Mouse (Mus musculus): ENCODE data around the gene Dgcr8.
"Not testable (repeated sequence)": the region's sequence is repeated elsewhere in the genome, so short reads cannot be mapped to it uniquely, and the experiment has no call there.

Gene Dgcr8

GRCm38 (mm10) chr16:18289067-18289588 lies at the start of gene Dgcr8:
Dgcr8 (minus strand) TSS chr16:18289246.
- peak; percentile 96 to 97 for DNase-seq (ENCODE audit: low spot score in 2 of 2)

DNA sequence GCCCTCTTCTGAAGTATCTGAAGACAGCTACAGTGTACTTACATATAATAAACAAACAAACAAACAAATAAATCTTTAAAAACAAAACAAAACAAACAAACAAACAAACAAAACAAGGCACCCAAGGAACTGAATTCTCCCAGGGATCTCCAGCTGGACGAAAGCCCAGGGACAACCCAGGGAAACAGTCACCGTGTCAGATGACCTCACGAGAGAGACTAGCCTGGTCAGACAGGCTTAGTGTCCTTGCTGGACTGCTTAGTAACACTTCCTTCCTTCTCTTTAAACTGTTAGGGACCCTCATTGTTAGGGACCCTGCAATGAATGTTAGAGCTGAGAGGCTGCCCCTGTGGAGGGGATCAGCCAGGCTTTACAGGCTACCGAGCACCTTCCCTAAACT lies 48.2 kb upstream of the Dgcr8 start:
- DNase-seq (ENCODE audit: low spot score in 2 of 2), result no peak

DNA sequence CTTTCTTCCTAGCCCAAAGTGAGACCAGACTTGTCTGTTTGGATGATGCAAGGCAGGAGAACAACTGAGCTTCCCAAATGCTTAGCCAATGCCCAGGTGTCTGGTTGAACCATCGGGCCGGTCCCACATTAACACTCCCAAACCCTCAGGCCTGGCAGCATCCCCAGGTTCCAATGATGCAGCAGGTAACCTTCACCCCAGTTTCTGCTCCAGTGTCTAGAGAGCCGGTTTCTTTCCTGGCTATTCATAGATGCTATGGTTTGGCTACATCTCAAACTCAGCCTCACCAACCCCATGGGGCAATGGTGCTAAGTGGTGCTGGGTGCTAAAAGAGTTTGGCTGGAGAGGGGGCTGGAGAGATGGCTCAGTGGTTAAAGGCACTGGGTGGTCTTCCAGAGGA lies 46.9 kb upstream of the Dgcr8 start:
- DNase-seq (ENCODE audit: low spot score in 2 of 2), result no peak

DNA sequence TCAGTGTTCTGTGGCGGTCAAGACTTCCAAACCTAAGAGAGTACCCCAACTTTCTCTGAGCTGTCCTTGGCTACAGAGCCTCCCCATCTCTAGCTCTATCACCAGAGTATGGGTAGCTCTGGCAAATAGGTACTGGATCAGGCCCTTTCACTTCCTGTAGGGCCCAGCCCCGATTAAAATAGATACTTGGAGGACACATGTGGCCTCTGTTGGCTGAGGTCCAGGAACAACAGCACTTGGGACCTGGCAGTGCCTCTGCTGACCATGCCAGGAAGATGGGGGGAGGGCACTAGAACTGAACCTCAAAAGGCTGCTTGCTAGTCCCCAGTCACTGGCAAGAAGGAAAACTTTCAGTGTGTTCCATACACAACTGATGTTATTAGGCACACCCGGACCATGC lies 44.9 kb upstream of the Dgcr8 start:
- DNase-seq (ENCODE audit: low spot score in 2 of 2), result no peak

DNA sequence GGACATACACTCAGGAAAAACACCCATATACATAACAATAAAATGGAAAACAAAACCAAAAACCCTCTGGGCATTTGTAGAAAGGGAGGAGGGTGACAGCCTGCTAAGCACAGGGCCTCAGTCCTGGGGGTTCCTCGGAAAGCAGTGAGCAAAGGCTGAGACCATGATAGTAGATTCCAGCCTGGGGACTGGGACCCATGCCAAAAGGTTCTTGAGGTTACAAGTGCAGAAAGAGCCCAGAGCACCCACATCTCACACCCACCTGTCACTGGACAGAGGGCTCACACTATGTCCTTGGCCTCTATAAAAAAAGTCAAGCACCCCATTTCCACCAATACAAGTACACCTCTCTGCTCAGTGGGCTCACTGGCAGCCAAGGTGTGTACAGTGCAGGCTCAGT lies 39.5 kb upstream of the Dgcr8 start:
- DNase-seq (ENCODE audit: low spot score in 2 of 2), result no peak

DNA sequence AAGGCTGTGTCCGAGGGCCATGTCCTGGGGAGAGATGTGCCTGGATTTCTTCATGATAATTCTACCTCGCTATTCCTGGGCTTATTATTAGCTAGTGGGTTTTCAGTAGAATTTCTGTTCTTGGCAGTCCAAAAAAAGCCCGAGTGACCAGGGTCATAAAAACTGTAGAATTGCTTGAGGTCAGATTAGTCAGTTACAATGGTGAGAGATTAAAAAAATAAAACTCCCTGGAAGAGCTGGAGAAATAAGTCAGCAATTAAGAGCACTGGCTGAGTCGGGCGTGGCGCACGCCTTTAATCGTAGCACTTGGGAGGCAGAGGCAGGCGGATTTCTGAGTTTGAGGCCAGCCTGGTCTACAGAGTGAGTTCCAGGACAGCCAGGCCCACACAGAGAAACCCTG lies 38.9 kb upstream of the Dgcr8 start:
- DNase-seq (ENCODE audit: low spot score in 2 of 2), result no peak

DNA sequence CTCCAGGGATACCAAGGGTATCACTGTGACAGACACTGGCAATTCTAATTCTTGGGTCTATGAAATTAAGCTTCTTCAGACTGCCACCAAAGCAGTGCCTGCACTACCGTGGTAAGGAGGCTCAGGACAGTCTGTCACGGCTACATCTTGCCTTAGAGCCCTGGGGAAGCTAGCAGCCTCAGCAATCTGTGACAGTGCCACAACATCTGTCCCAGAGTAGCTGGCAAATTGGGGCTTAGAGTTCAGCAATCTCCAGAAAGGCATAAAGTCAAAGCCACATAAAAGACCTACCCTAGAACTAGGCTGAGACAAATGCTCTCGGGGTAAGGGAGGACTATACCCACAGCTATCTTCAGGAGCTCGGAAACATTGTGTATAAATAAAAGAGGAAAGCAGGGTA lies 36.7 kb upstream of the Dgcr8 start:
- no peak for DNase-seq (ENCODE audit: low spot score in 2 of 2)

- DNase-seq (ENCODE audit: low spot score in 2 of 2), result no peak
Observed at GRCm38 (mm10) chr16:18324031-18324430, 35.0 kb upstream of the Dgcr8 start.

GRCm38 (mm10) chr16:18323460-18323859 lies 34.4 kb upstream of the Dgcr8 start:
- no peak for DNase-seq (ENCODE audit: low spot score in 2 of 2)

DNA sequence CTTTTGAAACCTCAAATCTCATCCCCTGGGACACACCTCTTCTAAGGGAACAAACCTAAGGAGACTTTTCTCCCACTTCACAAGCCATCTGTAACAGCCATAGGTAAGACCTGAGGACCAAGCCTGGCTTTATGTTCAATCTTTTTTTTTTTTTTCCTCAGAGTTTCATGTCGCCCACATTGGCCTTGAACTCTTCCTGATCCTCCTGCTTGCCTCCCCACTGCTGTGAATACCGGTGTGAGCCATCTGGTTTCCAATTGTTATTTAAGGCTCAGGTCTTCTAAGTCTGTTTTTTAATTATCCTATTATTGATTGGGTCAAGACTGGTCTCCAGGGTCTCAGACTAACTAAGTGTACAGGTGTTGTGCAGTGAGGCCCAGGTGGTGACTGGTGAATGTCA lies 32.4 kb upstream of the Dgcr8 start:
- DNase-seq (ENCODE audit: low spot score in 2 of 2), result no peak

DNA sequence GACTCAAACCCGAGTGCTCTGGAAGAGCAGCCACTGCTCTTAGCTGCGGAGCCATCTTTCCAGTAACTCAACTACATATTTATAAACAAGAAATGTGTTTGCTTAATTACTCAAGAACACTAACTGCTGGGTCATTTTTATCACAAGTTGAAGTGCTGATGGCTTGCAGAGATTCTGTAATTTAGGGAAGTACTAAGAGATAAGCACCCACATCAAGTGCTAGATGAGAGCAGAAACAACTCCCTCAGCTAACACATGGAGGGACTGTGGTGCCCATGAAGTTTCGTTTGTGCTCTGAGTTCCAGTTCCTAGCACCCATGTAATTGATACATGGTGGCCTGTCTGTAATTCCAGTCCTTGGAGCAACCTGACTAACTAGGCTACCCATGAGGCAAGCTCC lies 29.9 kb upstream of the Dgcr8 start:
- no peak for DNase-seq (ENCODE audit: low spot score in 2 of 2)

DNA sequence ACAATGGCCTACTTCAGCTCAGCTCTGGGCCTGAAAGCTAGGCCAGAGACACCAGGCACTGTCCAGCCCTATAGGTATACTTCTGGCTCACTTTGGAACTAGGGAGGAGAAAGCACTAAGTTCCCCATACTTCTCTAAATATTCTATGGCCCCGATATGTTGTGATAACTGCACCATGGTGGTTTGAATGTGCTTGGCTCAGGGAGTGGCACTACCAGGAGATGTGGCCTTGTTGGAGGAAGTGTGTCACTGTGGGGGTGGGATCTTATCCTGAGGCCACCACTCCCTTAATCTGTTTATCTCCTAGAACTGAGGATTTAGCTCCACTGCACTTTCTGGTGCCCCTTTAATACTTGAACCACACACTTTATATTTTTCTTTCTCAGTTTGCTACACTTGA lies 19.1 kb upstream of the Dgcr8 start:
- DNase-seq (ENCODE audit: low spot score in 2 of 2), result no peak

DNA sequence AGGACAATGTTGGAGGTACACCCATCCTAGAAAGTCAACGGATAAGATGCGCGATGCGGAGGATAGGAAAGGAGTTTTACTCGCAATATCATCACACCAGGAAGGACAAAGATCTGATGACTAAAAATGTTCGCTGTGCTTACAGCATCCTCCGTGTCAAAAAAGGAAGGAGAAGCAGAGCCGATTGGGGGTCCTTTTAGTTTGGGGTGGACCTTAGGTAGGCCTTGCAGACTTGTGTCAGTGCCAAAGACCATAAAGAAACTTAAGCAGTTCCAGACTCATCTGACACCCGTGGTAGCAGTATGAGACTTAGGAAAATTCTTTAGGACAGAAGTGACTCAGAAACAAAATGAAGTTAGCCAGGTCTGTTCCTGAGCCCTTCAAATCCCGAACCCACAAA lies 568 bp upstream of the Dgcr8 start:
- DNase-seq (ENCODE audit: low spot score in 2 of 2), result not testable (repeated sequence)

DNA sequence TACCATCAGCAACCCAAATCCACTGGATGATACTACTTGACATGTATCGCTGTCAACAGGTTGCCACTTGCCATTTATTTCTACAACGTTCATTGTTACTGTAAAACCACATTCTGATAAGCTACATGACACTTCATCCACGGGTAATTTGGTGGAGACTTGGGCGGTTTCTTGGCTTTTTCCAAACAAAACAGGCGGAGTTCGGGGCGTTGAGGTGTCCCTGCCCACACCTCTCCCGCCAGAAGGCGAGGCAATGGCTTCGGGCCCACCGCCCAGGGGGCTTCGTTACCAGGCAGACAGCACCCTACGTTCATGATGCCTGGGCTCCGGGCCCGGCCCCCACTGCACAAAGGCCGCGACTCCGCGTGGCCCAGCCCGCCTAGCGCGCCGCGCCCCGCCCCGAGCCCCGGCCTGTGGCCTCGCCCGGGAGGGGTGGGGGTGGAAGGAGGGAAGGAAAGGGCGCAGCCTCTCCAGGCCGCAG lies 425 bp downstream of the Dgcr8 start:
- peak in 1 of 2 experiments; percentile 74 for DNase-seq (ENCODE audit: low spot score in 2 of 2)

DNA sequence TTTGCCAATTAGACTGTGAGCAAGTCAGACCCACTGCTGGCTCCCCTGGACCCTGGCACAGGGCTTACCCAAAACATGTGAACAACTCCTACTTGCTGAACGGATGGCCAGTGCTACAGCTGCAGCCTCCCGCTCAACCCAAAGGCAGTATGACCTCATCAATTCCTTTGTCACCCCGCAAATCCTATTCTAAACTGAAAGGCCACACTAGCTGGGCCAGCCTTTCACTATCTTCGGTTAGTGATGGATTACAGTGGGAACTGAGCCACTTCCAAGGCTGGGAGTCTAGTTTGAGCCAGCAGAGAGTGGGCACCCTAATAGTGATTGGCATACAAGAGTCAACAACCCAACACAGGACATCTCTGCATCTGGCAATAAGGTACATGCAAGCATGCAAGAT lies 880 bp downstream of the Dgcr8 start:
- DNase-seq (ENCODE audit: low spot score in 2 of 2), result no peak

DNA sequence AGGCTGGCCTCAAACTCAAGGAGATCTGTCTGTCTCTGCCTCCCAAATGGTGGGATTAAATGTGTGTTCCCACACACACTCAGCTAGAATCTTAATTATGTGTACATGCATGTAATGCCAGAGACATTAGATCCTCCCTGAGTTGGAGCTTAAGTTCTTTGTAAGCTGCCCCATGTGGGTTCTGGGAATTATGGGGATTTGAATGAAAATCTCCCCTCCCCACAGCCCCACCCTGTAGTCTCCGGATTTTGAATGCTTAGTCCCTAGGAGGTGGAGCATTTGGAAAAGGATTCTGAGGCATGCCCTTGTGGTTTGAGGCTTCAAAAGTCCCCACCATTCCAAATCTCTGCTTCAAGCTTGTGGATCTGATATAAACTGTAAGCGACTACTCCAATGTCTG lies 13.9 kb downstream of the Dgcr8 start:
- DNase-seq (ENCODE audit: low spot score in 2 of 2), result no peak

GRCm38 (mm10) chr16:18268182-18268581 lies 20.9 kb downstream of the Dgcr8 start:
- DNase-seq (ENCODE audit: low spot score in 2 of 2), result no peak

DNA sequence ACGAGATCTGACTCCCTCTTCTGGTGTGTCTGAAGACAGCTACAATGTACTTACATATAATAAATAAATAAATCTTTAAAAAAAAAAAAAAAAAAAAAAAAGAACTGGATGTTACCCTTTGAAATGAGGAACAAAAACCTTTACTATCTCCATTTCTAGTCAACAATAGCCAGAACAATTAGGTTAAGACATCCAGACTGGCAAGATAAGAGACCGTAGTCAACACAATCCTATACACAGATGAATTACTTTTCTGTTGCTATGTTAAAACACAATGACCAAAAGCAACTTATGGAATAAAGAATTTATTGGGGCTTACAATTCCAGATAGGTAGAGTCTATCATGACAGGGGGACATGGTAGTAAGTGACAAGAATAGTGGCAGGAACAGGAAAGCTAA lies 24.0 kb downstream of the Dgcr8 start:
- DNase-seq (ENCODE audit: low spot score in 2 of 2), result no peak

GRCm38 (mm10) chr16:18258221-18258620 lies 30.8 kb downstream of the Dgcr8 start, which contains the start of gene Gm49776:
Gm49776 (minus strand) TSS chr16:18258321.
- no peak for DNase-seq (ENCODE audit: low spot score in 2 of 2)

DNA sequence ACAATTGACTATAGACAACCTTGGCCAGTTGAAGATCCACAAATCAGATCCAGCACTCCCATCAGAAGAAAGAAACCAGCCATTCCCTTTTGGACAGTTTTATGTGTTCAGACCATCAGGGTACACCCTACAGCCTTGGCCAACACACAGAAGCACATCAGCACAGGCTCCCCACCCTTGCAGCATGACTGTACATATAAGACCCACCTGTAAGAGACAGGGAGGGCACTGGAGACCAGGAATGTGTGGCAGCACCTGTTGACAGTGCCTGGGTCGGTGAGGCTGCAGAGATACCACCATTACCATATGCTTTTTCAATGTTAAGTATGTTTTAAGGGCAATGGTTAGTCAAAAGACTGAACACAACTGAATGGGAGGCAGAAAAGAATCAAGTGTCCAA lies 35.2 kb downstream of the Dgcr8 start:
- no peak for DNase-seq (ENCODE audit: low spot score in 2 of 2)

DNA sequence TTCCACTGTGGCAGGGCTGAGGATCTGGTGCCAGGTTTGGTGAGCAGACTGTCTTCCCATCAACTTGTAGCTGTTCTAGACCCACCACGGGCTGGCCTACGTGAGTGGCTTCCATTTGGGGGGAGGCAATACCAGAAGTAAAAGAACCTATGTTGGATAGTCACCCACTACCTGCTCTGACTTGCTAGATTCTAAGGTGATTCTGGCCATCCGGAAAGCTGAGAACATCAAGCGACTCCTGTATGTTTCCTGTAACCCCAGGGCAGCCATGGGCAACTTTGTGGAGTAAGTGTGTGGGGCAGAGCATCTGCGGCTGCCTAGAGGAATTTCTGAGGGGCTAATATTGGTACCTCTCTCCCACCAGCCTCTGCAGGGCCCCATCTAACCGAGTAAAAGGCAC lies 36.3 kb downstream of the Dgcr8 start:
- no peak for DNase-seq (ENCODE audit: low spot score in 2 of 2)

GRCm38 (mm10) chr16:18250828-18251790 lies 37.9 kb downstream of the Dgcr8 start:
- no peak for DNase-seq (ENCODE audit: low spot score in 2 of 2)

GRCm38 (mm10) chr16:18250231-18250630 lies 38.8 kb downstream of the Dgcr8 start:
- no peak for DNase-seq (ENCODE audit: low spot score in 2 of 2)

Measured in spleen, postnatal 14 days (tissue).